In genomic region chr1:78454659-78455058, GRCm38 (mm10) we compare ENCODE assay signal across 9 mouse cellular contexts. TPM values are rescaled to one million over a fixed set of nuclear protein-coding genes. Genes with fewer than 3 reads are reported as not detected.
DNase-seq lines count a peak whose midpoint lies in the region; ATAC-seq and TF ChIP-seq lines count a peak whose summit lies in the region.
"Had no signal": no experiment of that assay in that cellular context is flagged by ENCODE, and none has a peak within 500 bp of the region (broad histone marks: within the 10 kb centered on the region; RNA-seq: fewer than 3 reads in every experiment).

No protein-coding gene starts in this region.

- H3K9ac ChIP-seq in kidney, embryonic 16.5 days (replicated peaks; ENCODE audit: low read length) = no peak overlapping the region
- H3K9ac ChIP-seq in midbrain, embryonic 16.5 days (ENCODE audit: low read depth, low read length) = no peak overlapping the region

- peak; percentile 79 for TF ChIP-seq CTCF in gastrocnemius, adult 2 months (IDR thresholded peaks at IDR 0.05)

- 34% methylated on average over 7 of the region's 7 CpGs for WGBS in kidney, embryonic 16.5 days
- 27% methylated on average over 7 of the region's 7 CpGs for WGBS in midbrain, embryonic 16.5 days

- ATAC-seq in kidney, embryonic 16.5 days (ENCODE audit: low FRiP score, low TSS enrichment) = 0 out of 2 replicates have a peak, but pooled peaks have one; percentile 9
- peak; percentile 45; the same call in 1 of the 2 replicates for ATAC-seq in midbrain, embryonic 16.5 days

- no peaks in the 10 kb centered on the region for H3K4me1 ChIP-seq in kidney, embryonic 16.5 days (ENCODE audit: insufficient read depth, low read length)
- H3K4me1 ChIP-seq in midbrain, embryonic 16.5 days (ENCODE audit: control insufficient read depth, insufficient read depth, low read length) = no peaks in the 10 kb centered on the region

- DNase-seq in gastrocnemius, adult 2 months = peak; percentile 40
- DNase-seq in gastrocnemius, adult 8-10 months (ENCODE audit: low spot score in 2 of 2) = no peak
- peak; percentile 14 for DNase-seq in urinary bladder, postnatal 14 days (ENCODE audit: low spot score)
- DNase-seq in urinary bladder, adult 18-20 months (ENCODE audit: low spot score in 2 of 2) = no peak
- peak; percentile 82 for DNase-seq in embryo, embryonic 10.5 days (ENCODE audit: low spot score)
- no peak for DNase-seq in ovary, adult 18-20 months (ENCODE audit: low spot score)

- intact Hi-C loops in gastrocnemius, adult 2 months (cut with DNase I) = loop anchor here (10.0 kb wide), 1 partner anchor 480 kb away; no protein-coding TSS in a partner anchor

- H3K9me3 ChIP-seq in kidney, embryonic 16.5 days (ENCODE audit: low read length) = no peaks in the 10 kb centered on the region
- H3K9me3 ChIP-seq in midbrain, embryonic 16.5 days (replicated peaks; ENCODE audit: control insufficient read depth, low read length, poor library complexity, severe bottlenecking) = no peaks in the 10 kb centered on the region

- H3K4me2 ChIP-seq in kidney, embryonic 16.5 days (replicated peaks; ENCODE audit: low read depth, low read length) = no peak overlapping the region
- H3K4me2 ChIP-seq in midbrain, embryonic 16.5 days (ENCODE audit: low read length) = no peak overlapping the region

- H3K27me3 ChIP-seq in kidney, embryonic 16.5 days (ENCODE audit: insufficient read depth, low read length) = no peaks in the 10 kb centered on the region
- no peaks in the 10 kb centered on the region for H3K27me3 ChIP-seq in midbrain, embryonic 16.5 days (ENCODE audit: control insufficient read depth, insufficient read depth, low read depth, low read length)

- H3K4me3 ChIP-seq in gastrocnemius, adult 2 months = no peak overlapping the region
- no peak overlapping the region for H3K4me3 ChIP-seq in kidney, embryonic 16.5 days (ENCODE audit: low read length)
- H3K4me3 ChIP-seq in midbrain, embryonic 16.5 days (ENCODE audit: low read depth, low read length) = no peak overlapping the region

- H3K36me3 ChIP-seq in kidney, embryonic 16.5 days (ENCODE audit: insufficient read depth, low read length) = peaks cover 28% of the 10 kb centered on the region
- H3K36me3 ChIP-seq in midbrain, embryonic 16.5 days (ENCODE audit: control insufficient read depth, insufficient read depth, low read length) = peaks cover 28% of the 10 kb centered on the region

- no peak overlapping the region for H3K27ac ChIP-seq in gastrocnemius, adult 2 months
- no peak overlapping the region for H3K27ac ChIP-seq in kidney, embryonic 16.5 days (ENCODE audit: low read length)
- no peak overlapping the region for H3K27ac ChIP-seq in midbrain, embryonic 16.5 days (ENCODE audit: low read length)

RNA-seq across cellular contexts. Expression of gene Farsb, which starts 34.0 kb away (rescaled TPM):
- 10 to 100 TPM; 58.4 to 62.8 TPM for total RNA-seq in gastrocnemius, adult 2 months (2021)
- 10 to 100 TPM; 57.1 to 63.6 (median 58.9) TPM for total RNA-seq in gastrocnemius, adult 8-10 months (2022)
- polyA plus RNA-seq in kidney, embryonic 16.5 days (2015; fragmentation: Nextera tagmentation; extraction: Ambion mirVana) = 133 and 136 TPM in 2 replicates
- polyA plus RNA-seq in midbrain, embryonic 16.5 days (2015; fragmentation: Nextera tagmentation; extraction: Ambion mirVana) = 160 and 163 TPM in 2 replicates

RNA-seq across cellular contexts. Expression of gene Mogat1, which starts 56.1 kb away (rescaled TPM):
- not detected for total RNA-seq in gastrocnemius, adult 2 months (2021)
- under 1 TPM in 1 of 4 experiments, not detected in 3; 0.67 TPM for total RNA-seq in gastrocnemius, adult 8-10 months (2022)
- polyA plus RNA-seq in kidney, embryonic 16.5 days (2015; fragmentation: Nextera tagmentation; extraction: Ambion mirVana) = 0.39 and 0.46 TPM in 2 replicates
- polyA plus RNA-seq in midbrain, embryonic 16.5 days (2015; fragmentation: Nextera tagmentation; extraction: Ambion mirVana) = 0.43 TPM in 1 of 2 replicates, not detected in the other
- total RNA-seq: left cerebral cortex, postnatal 36 days had no signal

RNA-seq across cellular contexts. Expression of gene BC035947, which starts 57.3 kb away (rescaled TPM):
- not detected for total RNA-seq in gastrocnemius, adult 2 months (2021)
- total RNA-seq in gastrocnemius, adult 8-10 months (2022) = under 1 TPM in 1 of 4 experiments, not detected in 3; 0.09 TPM
- polyA plus RNA-seq in kidney, embryonic 16.5 days (2015; fragmentation: Nextera tagmentation; extraction: Ambion mirVana) = 1.5 and 1.8 TPM in 2 replicates
- 1.5 and 1.6 TPM in 2 replicates for polyA plus RNA-seq in midbrain, embryonic 16.5 days (2015; fragmentation: Nextera tagmentation; extraction: Ambion mirVana)

Comparison
In these comparisons a context has a peak if more than half of its experiments do, and no peak if none do; other contexts are left out.
1. DNase-seq: peak in gastrocnemius, adult 2 months (single experiment), urinary bladder, postnatal 14 days (single experiment) and embryo, embryonic 10.5 days (single experiment); none in gastrocnemius, adult 8-10 months (0 of 2), urinary bladder, adult 18-20 months (0 of 2) and ovary, adult 18-20 months (single experiment).